Comparison of ENCODE assay signal across 9 mouse cellular contexts in genomic region chr1:58296278-58296677, GRCm38 (mm10). TPM values are rescaled to one million over a fixed set of nuclear protein-coding genes. Genes with fewer than 3 reads are reported as not detected.
A peak's percentile ranks its signal among the peaks of the same experiment; 100 is the strongest.
DNase-seq lines count a peak whose midpoint lies in the region; ATAC-seq and TF ChIP-seq lines count a peak whose summit lies in the region.
"Had no signal": no experiment of that assay in that cellular context is flagged by ENCODE, and none has a peak within 500 bp of the region (broad histone marks: within the 10 kb centered on the region; RNA-seq: fewer than 3 reads in every experiment).

No protein-coding gene starts in this region.

- 5% methylated on average over 7 of the region's 7 CpGs for WGBS in forebrain, postnatal 0 days
- 4% methylated on average over 7 of the region's 7 CpGs for WGBS in hindbrain, embryonic 15.5 days

- H3K4me3 ChIP-seq in forebrain, postnatal 0 days (ENCODE audit: low read depth, low read length) = no peak overlapping the region
- H3K4me3 ChIP-seq in hindbrain, embryonic 15.5 days = no peak overlapping the region

- H3K27me3 ChIP-seq in forebrain, postnatal 0 days (ENCODE audit: insufficient read depth, low read length) = no peaks in the 10 kb centered on the region
- H3K27me3 ChIP-seq in hindbrain, embryonic 15.5 days = no peaks in the 10 kb centered on the region

- H3K4me2 ChIP-seq in forebrain, postnatal 0 days (ENCODE audit: low read depth) = no peak overlapping the region
- H3K4me2 ChIP-seq in hindbrain, embryonic 15.5 days = no peak overlapping the region

- peak; percentile 62 for DNase-seq in MN1 (ENCODE audit: low spot score)
- DNase-seq in c-Kit-positive CD71-positive TER-119-negative erythroid progenitor cells, embryonic 14.5 days (ENCODE audit: low read depth) = peak; percentile 42
- DNase-seq in forebrain, postnatal 0 days = peak; percentile 81
- peak; percentile 73 to 76 for DNase-seq in left cerebral cortex, adult 18-20 months (ENCODE audit: low spot score in 2 of 2)
- peak; percentile 86 for DNase-seq in mesoderm, embryonic 11.5 days (ENCODE audit: low read depth, low spot score)
- peak; percentile 76 to 84 for DNase-seq in right cerebral cortex, postnatal 10 days (ENCODE audit: low spot score in 2 of 2)
- DNase-seq in yolk sac, embryonic 10.5 days (ENCODE audit: low spot score) = peak; percentile 35

- no peaks in the 10 kb centered on the region for H3K9me3 ChIP-seq in forebrain, postnatal 0 days (ENCODE audit: low read length)
- H3K9me3 ChIP-seq in hindbrain, embryonic 15.5 days = no peaks in the 10 kb centered on the region

- peak; percentile 86 for TF ChIP-seq CTCF in forebrain, postnatal 0 days (IDR thresholded peaks at IDR 0.05; ENCODE audit: low read depth)

- ATAC-seq in forebrain, postnatal 0 days = peak; percentile 76
- peak; percentile 85 for ATAC-seq in hindbrain, embryonic 15.5 days (ENCODE audit: low FRiP score, low read depth)

- H3K36me3 ChIP-seq in forebrain, postnatal 0 days (ENCODE audit: insufficient read depth) = no peaks in the 10 kb centered on the region
- no peaks in the 10 kb centered on the region for H3K36me3 ChIP-seq in hindbrain, embryonic 15.5 days

- peaks cover 6% of the 10 kb centered on the region; the same call in 1 of the 2 replicates for H3K4me1 ChIP-seq in forebrain, postnatal 0 days (ENCODE audit: insufficient read depth)
- H3K4me1 ChIP-seq in hindbrain, embryonic 15.5 days (replicated peaks) = no peaks in the 10 kb centered on the region

- no peak overlapping the region for H3K9ac ChIP-seq in forebrain, postnatal 0 days
- no peak overlapping the region for H3K9ac ChIP-seq in hindbrain, embryonic 15.5 days

- no peak overlapping the region for H3K27ac ChIP-seq in forebrain, postnatal 0 days (ENCODE audit: low read depth, low read length)
- no peak overlapping the region for H3K27ac ChIP-seq in hindbrain, embryonic 15.5 days (replicated peaks)
- H3K27ac ChIP-seq: macrophage had no signal

RNA-seq across cellular contexts. Expression of gene Aox2, which starts 18.2 kb away (rescaled TPM):
- total RNA-seq in forebrain, postnatal 0 days (2014; rRNA removed) = 0.05 TPM in 1 of 2 replicates, not detected in the other
- polyA plus RNA-seq in forebrain, postnatal 0 days (2015; fragmentation: Nextera tagmentation; extraction: Ambion mirVana) = not detected in 2 replicates
- 0.03 and 0.04 TPM in 2 replicates for polyA plus RNA-seq in hindbrain, embryonic 15.5 days (2015; fragmentation: Nextera tagmentation; extraction: Ambion mirVana)
- not detected for total RNA-seq in left cerebral cortex, adult 18-20 months (2021)

Comparison
In these comparisons a context has a peak if more than half of its experiments do, and no peak if none do; other contexts are left out.
1. DNase-seq: peak in every context shown above with its lines; median percentile 86 in mesoderm, embryonic 11.5 days; 81 in forebrain, postnatal 0 days; 80 in right cerebral cortex, postnatal 10 days; 74 in left cerebral cortex, adult 18-20 months; 62 in MN1; 42 in c-Kit-positive CD71-positive TER-119-negative erythroid progenitor cells, embryonic 14.5 days; 35 in yolk sac, embryonic 10.5 days.